Mouse (Mus musculus): ENCODE measurements around the gene Sirt4. TPM values are rescaled to one million over a fixed set of nuclear protein-coding genes. Genes with fewer than 3 reads are reported as not detected.
"Not testable (repeated sequence)": the region's sequence is repeated elsewhere in the genome, so short reads cannot be mapped to it uniquely, and the experiment has no call there.

Gene Sirt4
- polyA plus RNA-seq, 1 experiment from 2014 or later, result 23.8 TPM

GRCm38 (mm10) chr5:115522981-115523499 is 38.5 kb upstream of the Sirt4 start:
- Histone ChIP-seq H3K9me3 (no peaks in the 10 kb centered on the region), H3K4me1 (peaks cover 12% of the 10 kb centered on the region), H3K27me3 (replicated peaks) (no peaks in the 10 kb centered on the region), H3K4me3 (no peak overlapping the region), H3K36me3 (no peaks in the 10 kb centered on the region), H3K9ac (no peak overlapping the region), H3K4me2 (replicated peaks) (no peak overlapping the region), H3K27ac (no peak overlapping the region)
- no peak for ATAC-seq (ENCODE audit: low FRiP score, low read depth)
- WGBS, result 80% methylated on average over 15 of the region's 15 CpGs

- Histone ChIP-seq H3K36me3 (no peaks in the 10 kb centered on the region), H3K4me3 (no peak overlapping the region), H3K9ac (no peak overlapping the region), H3K4me1 (peaks cover 12% of the 10 kb centered on the region), H3K27ac (no peak overlapping the region), H3K9me3 (no peaks in the 10 kb centered on the region), H3K4me2 (replicated peaks) (no peak overlapping the region), H3K27me3 (replicated peaks) (no peaks in the 10 kb centered on the region)
- no peak for ATAC-seq (ENCODE audit: low FRiP score, low read depth)
- WGBS, result 78% methylated on average over 4 of the region's 4 CpGs
These were observed 38.0 kb upstream of the Sirt4 start for GRCm38 (mm10) chr5:115522531-115522930.

- ATAC-seq (ENCODE audit: low FRiP score, low read depth), result no peak
- H3K36me3 ChIP-seq, result no peaks in the 10 kb centered on the region
- H3K4me1 ChIP-seq, result peaks cover 12% of the 10 kb centered on the region
- H3K9ac ChIP-seq, result no peak overlapping the region
- H3K4me3 ChIP-seq, result no peak overlapping the region
- H3K27me3 ChIP-seq (replicated peaks), result no peaks in the 10 kb centered on the region
- 69% methylated on average over 20 of the region's 21 CpGs for WGBS
- H3K4me2 ChIP-seq (replicated peaks), result peak overlapping the region; percentile 10; the same call in 1 of the 2 replicates
- no peaks in the 10 kb centered on the region for H3K9me3 ChIP-seq
- H3K27ac ChIP-seq, result no peak overlapping the region
These were observed 37.3 kb upstream of the Sirt4 start for GRCm38 (mm10) chr5:115521553-115522461.

DNA sequence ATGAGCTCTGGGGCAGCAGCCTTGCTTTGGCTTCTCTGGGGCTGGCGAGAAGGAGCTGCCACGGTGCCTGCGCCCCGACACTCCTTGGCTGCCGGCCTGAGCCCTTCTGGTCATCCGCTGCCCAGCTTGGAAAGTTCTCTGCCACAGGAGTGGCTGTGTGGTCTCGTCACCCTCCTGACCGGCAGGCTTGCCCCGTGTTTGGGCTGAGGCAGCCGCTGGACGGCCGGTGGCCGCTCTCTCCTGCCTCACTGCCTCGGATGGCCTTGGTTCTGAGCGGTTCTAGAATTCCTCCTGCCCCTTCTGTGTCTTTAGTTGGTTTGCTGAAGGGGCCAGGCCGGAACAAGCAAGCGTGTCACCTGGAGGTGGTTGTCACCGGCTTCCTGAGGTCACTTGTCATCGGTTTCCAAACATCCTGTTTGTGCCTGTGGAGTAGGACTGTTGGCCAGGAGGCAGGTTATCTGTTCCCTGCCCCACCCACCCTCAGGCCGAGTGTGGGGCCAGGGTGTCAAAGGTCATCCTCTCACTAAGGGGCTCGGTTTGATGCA is 35.9 kb upstream of the Sirt4 start:
- Histone ChIP-seq H3K27me3 (replicated peaks) (no peaks in the 10 kb centered on the region), H3K9me3 (no peaks in the 10 kb centered on the region), H3K27ac (no peak overlapping the region), H3K4me1 (peaks cover 14% of the 10 kb centered on the region), H3K9ac (no peak overlapping the region), H3K4me3 (no peak overlapping the region), H3K4me2 (replicated peaks) (no peak overlapping the region), H3K36me3 (peaks cover 3% of the 10 kb centered on the region; the same call in 1 of the 2 replicates)
- ATAC-seq (ENCODE audit: low FRiP score, low read depth), result no peak
- 71% methylated on average over 21 of the region's 21 CpGs for WGBS

DNA sequence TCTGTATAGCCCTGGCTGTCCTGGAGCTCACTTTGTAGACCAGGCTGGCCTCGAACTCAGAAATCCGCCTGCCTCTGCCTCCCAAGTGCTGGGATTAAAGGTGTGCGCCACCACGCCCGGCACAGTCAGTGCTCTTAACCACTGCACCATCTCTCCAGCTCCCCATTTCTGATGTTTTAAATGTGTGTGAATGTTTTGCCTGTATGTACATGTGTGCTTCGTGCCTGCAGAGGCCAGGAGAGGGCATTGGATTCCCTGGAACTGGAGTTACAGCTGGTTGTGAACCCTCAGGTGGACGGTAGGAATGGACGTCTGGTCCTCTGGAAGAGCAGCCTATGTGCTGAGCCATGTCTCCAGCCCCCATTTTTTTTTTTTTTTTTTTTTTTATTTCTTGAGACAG is 33.7 kb upstream of the Sirt4 start:
- not testable (repeated sequence) for H3K4me2 ChIP-seq (replicated peaks); ATAC-seq (ENCODE audit: low FRiP score, low read depth); H3K9me3 ChIP-seq; H3K4me3 ChIP-seq; H3K36me3 ChIP-seq; H3K27me3 ChIP-seq (replicated peaks); H3K27ac ChIP-seq; H3K9ac ChIP-seq
- H3K4me1 ChIP-seq, result peaks cover 15% of the 10 kb centered on the region
- WGBS, result 94% methylated on average over 8 of the region's 8 CpGs

DNA sequence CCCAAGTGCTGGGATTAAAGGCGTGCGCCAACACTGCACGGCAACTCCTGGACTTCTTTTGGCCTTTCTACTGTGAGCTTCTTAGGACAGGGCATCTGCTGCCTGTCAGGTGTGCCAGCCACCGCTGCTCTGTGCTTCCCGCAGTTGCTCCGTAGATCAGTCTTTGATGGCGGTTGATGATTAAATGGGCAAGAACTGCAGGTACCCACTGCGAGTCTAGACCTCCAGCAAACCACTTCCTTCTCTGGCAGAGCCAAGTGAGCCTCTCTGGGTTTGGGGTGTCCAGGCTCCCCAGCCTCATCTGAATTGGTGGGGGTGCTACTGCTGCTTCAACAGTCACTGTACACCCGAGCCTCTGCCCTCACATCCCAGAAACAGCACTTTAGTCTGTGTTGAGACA is 33.0 kb upstream of the Sirt4 start:
- no peak overlapping the region for H3K27ac ChIP-seq
- no peaks in the 10 kb centered on the region for H3K9me3 ChIP-seq
- H3K4me1 ChIP-seq, result peaks cover 11% of the 10 kb centered on the region
- no peak overlapping the region for H3K4me3 ChIP-seq
- H3K4me2 ChIP-seq (replicated peaks), result no peak overlapping the region
- no peak for ATAC-seq (ENCODE audit: low FRiP score, low read depth)
- WGBS, result 95% methylated on average over 9 of the region's 9 CpGs
- peaks cover 3% of the 10 kb centered on the region; the same call in 1 of the 2 replicates for H3K36me3 ChIP-seq
- no peaks in the 10 kb centered on the region for H3K27me3 ChIP-seq (replicated peaks)
- no peak overlapping the region for H3K9ac ChIP-seq

DNA sequence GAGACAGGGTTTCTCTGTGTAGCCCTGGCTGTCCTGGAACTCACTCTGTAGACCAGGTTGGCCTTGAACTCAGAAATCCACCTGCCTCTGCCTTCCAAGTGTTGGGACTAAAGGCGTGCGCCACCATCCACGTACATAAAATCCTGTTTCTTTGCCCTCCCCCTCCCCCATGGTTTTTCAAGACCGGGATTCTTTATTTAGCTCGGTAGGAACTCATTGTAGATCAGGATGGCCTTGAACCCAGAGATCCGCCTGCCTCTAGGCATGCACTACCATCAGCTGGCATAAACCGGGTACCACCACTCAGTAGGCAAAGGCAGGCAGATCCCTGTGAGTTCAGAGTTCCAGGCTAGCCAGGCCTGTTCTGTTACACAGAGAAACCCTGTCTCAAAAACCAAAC is 32.4 kb upstream of the Sirt4 start:
- ATAC-seq (ENCODE audit: low FRiP score, low read depth), result no peak
- Histone ChIP-seq H3K27ac (no peak overlapping the region), H3K9me3 (no peaks in the 10 kb centered on the region), H3K4me1 (peaks cover 11% of the 10 kb centered on the region), H3K36me3 (peaks cover 3% of the 10 kb centered on the region; the same call in 1 of the 2 replicates), H3K27me3 (replicated peaks) (no peaks in the 10 kb centered on the region), H3K9ac (no peak overlapping the region), H3K4me3 (no peak overlapping the region), H3K4me2 (replicated peaks) (no peak overlapping the region)
- WGBS, result 93% methylated on average over 7 of the region's 7 CpGs

- Histone ChIP-seq H3K9me3 (no peaks in the 10 kb centered on the region), H3K9ac (no peak overlapping the region), H3K36me3 (peaks cover 3% of the 10 kb centered on the region; the same call in 1 of the 2 replicates), H3K27ac (no peak overlapping the region), H3K4me2 (replicated peaks) (no peak overlapping the region), H3K4me1 (peaks cover 11% of the 10 kb centered on the region), H3K4me3 (no peak overlapping the region), H3K27me3 (replicated peaks) (no peaks in the 10 kb centered on the region)
- 84% methylated on average over 32 of the region's 32 CpGs for WGBS
- ATAC-seq (ENCODE audit: low FRiP score, low read depth), result no peak
These were observed 31.8 kb upstream of the Sirt4 start for GRCm38 (mm10) chr5:115516081-115516907.

DNA sequence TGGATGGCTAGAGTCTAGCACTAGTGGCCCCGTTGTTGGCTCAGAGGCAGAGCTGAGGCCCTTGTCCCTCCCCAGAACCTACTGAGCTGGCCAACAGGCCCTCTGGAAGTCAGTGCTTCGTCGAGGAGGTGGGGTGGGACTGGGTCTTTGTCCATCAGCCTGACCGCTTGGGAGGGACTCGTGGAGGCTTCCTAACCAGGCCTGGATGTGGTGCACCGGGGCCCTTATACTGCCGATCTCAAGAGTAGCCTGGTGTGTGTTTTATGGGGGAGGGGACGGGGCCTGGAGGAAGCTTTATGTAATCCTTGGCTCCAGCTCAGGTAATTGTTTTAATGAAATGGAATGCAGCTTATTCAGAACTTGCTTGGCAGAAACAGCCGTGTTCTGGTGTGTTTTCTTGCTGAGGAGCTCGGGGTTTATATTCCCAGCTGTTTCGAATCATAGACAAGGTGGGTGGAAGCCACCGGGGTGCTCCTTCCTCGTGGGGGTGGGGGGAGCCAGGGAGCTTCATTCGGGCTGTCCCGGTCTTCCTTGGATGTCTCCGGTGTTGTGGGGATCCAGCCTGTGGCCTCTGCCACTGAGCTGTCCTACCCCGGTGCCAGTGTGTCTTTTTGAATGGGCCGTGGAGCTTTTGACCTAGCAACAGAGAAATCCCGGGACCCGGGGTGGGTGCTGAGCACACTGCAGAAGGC is 30.5 kb upstream of the Sirt4 start:
- no peak for ATAC-seq (ENCODE audit: low FRiP score, low read depth)
- H3K4me1 ChIP-seq, result peaks cover 15% of the 10 kb centered on the region
- no peaks in the 10 kb centered on the region for H3K27me3 ChIP-seq (replicated peaks)
- no peak overlapping the region for H3K9ac ChIP-seq
- peaks cover 3% of the 10 kb centered on the region; the same call in 1 of the 2 replicates for H3K36me3 ChIP-seq
- no peaks in the 10 kb centered on the region for H3K9me3 ChIP-seq
- H3K4me2 ChIP-seq (replicated peaks), result 0 out of 2 replicates have a peak overlapping the region, but pooled peaks have one; percentile 4
- no peak overlapping the region for H3K27ac ChIP-seq
- no peak overlapping the region for H3K4me3 ChIP-seq
- WGBS, result 67% methylated on average over 20 of the region's 20 CpGs

DNA sequence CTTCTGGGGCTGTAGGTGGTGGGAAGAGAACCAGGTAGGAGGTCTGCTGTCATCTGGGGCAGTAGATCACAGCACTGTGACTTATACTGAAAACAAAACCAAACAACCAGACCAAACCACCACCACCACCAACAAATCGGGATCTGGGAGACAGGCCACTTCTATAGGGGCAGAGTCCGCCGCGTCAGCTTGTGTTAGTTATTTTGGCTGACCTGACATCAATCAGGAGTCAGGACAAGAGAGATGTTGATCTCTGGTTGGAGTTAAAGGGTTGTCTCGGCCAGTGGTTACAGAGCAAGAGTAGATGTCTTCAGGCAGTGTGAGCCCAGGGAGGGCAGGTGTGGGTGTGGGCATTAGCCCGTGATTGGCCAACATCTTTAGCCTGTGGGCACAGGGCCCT is 29.8 kb upstream of the Sirt4 start:
- Histone ChIP-seq H3K27ac (no peak overlapping the region), H3K9me3 (no peaks in the 10 kb centered on the region), H3K27me3 (replicated peaks) (no peaks in the 10 kb centered on the region), H3K9ac (no peak overlapping the region), H3K36me3 (peaks cover 3% of the 10 kb centered on the region; the same call in 1 of the 2 replicates), H3K4me2 (replicated peaks) (no peak overlapping the region), H3K4me3 (no peak overlapping the region), H3K4me1 (peaks cover 22% of the 10 kb centered on the region)
- WGBS, result 94% methylated on average over 6 of the region's 6 CpGs
- no peak for ATAC-seq (ENCODE audit: low FRiP score, low read depth)

GRCm38 (mm10) chr5:115513721-115514120 is 29.2 kb upstream of the Sirt4 start:
- Histone ChIP-seq H3K9ac (no peak overlapping the region), H3K4me2 (replicated peaks) (no peak overlapping the region), H3K36me3 (peaks cover 3% of the 10 kb centered on the region; the same call in 1 of the 2 replicates), H3K4me3 (no peak overlapping the region), H3K27ac (no peak overlapping the region), H3K4me1 (peaks cover 28% of the 10 kb centered on the region), H3K9me3 (no peaks in the 10 kb centered on the region), H3K27me3 (replicated peaks) (no peaks in the 10 kb centered on the region)
- no peak for ATAC-seq (ENCODE audit: low FRiP score, low read depth)
- WGBS, result 96% methylated on average over 16 of the region's 16 CpGs

Data from neural tube, embryonic 12.5 days (tissue).